Mouse (Mus musculus): ENCODE results near the gene Pdzrn4.

DNA sequence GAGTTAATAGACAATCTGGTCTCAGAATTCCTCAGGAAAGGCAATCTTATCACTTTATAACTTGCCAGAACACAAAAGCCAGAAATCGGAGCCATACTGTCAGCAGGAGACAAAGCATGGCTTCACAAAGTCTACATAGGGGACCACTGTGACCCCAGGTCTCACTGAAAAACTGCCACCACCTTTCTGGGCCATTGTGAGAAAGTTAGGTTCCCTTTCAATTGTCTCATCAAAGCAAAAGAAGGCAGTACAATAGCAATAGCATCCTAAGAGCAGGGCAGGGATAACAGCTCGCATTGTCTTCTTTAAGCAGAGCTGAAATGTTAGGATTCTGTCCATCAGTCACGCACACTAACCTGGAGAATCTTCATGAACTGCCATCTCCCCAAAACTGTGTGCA is 216.5 kb downstream of the Pdzrn4 start:
- TF ChIP-seq CTCF (IDR thresholded peaks at IDR 0.05; ENCODE audit: insufficient read depth, low read length) (no peak), POLR2A (IDR thresholded peaks at IDR 0.05; ENCODE audit: borderline replicate concordance, extremely low read depth, low read depth, low read length) (no peak)
